Mouse (Mus musculus): ENCODE results near the gene Rack1. TPM values are rescaled to one million over a fixed set of nuclear protein-coding genes. Genes with fewer than 3 reads are reported as not detected.

Gene Rack1
- total and polyA plus RNA-seq, 2 experiments from 2014 or later = 368 to 1,021 TPM

- 31% methylated on average over 17 of the region's 17 CpGs for WGBS
- no peak overlapping the region for H3K4me3 ChIP-seq (ENCODE audit: low read depth, low read length)
- no peak overlapping the region for H3K9ac ChIP-seq
- DNase-seq (peak; percentile 85), ATAC-seq (peak; percentile 64)
- TF ChIP-seq CTCF (IDR thresholded peaks at IDR 0.05; ENCODE audit: low read depth) = peak; percentile 71
- peak overlapping the region; percentile 32 for H3K4me2 ChIP-seq (ENCODE audit: low read depth)
- H3K27me3 ChIP-seq (ENCODE audit: insufficient read depth, low read length) = no peaks in the 10 kb centered on the region
- 0 out of 2 replicates have a peak, but pooled peaks cover 5% of the 10 kb centered on the region for H3K4me1 ChIP-seq (ENCODE audit: insufficient read depth)
- no peaks in the 10 kb centered on the region for H3K9me3 ChIP-seq (ENCODE audit: low read length)
- H3K36me3 ChIP-seq (ENCODE audit: insufficient read depth) = no peaks in the 10 kb centered on the region
- no peak overlapping the region for H3K27ac ChIP-seq (ENCODE audit: low read depth, low read length)
Measured at GRCm38 (mm10) chr11:48774443-48775298, 25.5 kb upstream of the Rack1 start.

GRCm38 (mm10) chr11:48775483-48775882, 24.6 kb upstream of the Rack1 start:
- Histone ChIP-seq H3K4me1 (ENCODE audit: insufficient read depth) (0 out of 2 replicates have a peak, but pooled peaks cover 5% of the 10 kb centered on the region), H3K9ac (no peak overlapping the region), H3K4me3 (ENCODE audit: low read depth, low read length) (no peak overlapping the region), H3K36me3 (ENCODE audit: insufficient read depth) (no peaks in the 10 kb centered on the region), H3K27ac (ENCODE audit: low read depth, low read length) (no peak overlapping the region), H3K4me2 (ENCODE audit: low read depth) (peak overlapping the region; percentile 30; the same call in 1 of the 2 replicates), H3K27me3 (ENCODE audit: insufficient read depth, low read length) (no peaks in the 10 kb centered on the region), H3K9me3 (ENCODE audit: low read length) (no peaks in the 10 kb centered on the region)
- TF ChIP-seq CTCF (IDR thresholded peaks at IDR 0.05; ENCODE audit: low read depth) = peak; percentile 73
- ATAC-seq (peak; percentile 71), DNase-seq (peak; percentile 88)
- WGBS = 2% methylated on average over 7 of the region's 7 CpGs

- peak; percentile 28; the same call in 1 of the 2 replicates for TF ChIP-seq CTCF (IDR thresholded peaks at IDR 0.05; ENCODE audit: low read depth)
- Histone ChIP-seq H3K27me3 (ENCODE audit: insufficient read depth, low read length) (no peaks in the 10 kb centered on the region), H3K36me3 (ENCODE audit: insufficient read depth) (no peaks in the 10 kb centered on the region), H3K9ac (no peak overlapping the region), H3K4me3 (ENCODE audit: low read depth, low read length) (no peak overlapping the region), H3K4me2 (ENCODE audit: low read depth) (no peak overlapping the region), H3K4me1 (ENCODE audit: insufficient read depth) (0 out of 2 replicates have a peak, but pooled peaks cover 5% of the 10 kb centered on the region), H3K27ac (ENCODE audit: low read depth, low read length) (no peak overlapping the region), H3K9me3 (ENCODE audit: low read length) (no peaks in the 10 kb centered on the region)
- DNase-seq (no peak), ATAC-seq (no peak)
- 44% methylated on average over 9 of the region's 9 CpGs for WGBS
Measured at GRCm38 (mm10) chr11:48776664-48777063, 23.5 kb upstream of the Rack1 start.

DNA sequence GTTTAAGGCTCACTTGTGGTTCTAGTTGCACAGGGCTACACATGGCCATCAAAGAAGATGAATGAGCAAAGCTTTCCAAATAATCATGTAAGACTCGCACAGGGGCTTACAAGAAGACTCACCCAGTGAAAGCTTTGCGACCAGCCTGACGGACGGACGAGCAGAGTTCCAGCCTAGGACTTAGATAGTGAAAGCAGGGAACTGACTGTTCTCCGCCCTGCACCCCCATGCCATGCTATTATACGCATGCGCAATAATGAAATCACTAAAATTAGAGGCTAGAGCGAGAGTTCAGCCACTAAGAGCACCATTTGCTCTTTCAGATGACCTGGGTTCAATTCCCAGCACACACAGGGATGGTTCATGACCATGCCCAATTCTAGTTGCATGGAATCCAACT, 22.8 kb upstream of the Rack1 start:
- no peak for ATAC-seq
- 0 out of 2 replicates have a peak, but pooled peaks cover 5% of the 10 kb centered on the region for H3K4me1 ChIP-seq (ENCODE audit: insufficient read depth)
- H3K9ac ChIP-seq = no peak overlapping the region
- H3K4me3 ChIP-seq (ENCODE audit: low read depth, low read length) = no peak overlapping the region
- WGBS = 92% methylated on average over 9 of the region's 9 CpGs
- H3K9me3 ChIP-seq (ENCODE audit: low read length) = no peaks in the 10 kb centered on the region
- H3K4me2 ChIP-seq (ENCODE audit: low read depth) = no peak overlapping the region
- no peak for DNase-seq
- H3K36me3 ChIP-seq (ENCODE audit: insufficient read depth) = no peaks in the 10 kb centered on the region
- no peaks in the 10 kb centered on the region for H3K27me3 ChIP-seq (ENCODE audit: insufficient read depth, low read length)
- no peak for TF ChIP-seq CTCF (IDR thresholded peaks at IDR 0.05; ENCODE audit: low read depth)
- no peak overlapping the region for H3K27ac ChIP-seq (ENCODE audit: low read depth, low read length)

GRCm38 (mm10) chr11:48779450-48779849, 20.7 kb upstream of the Rack1 start:
- Histone ChIP-seq H3K27me3 (ENCODE audit: insufficient read depth, low read length) (no peaks in the 10 kb centered on the region), H3K4me2 (ENCODE audit: low read depth) (no peak overlapping the region), H3K36me3 (ENCODE audit: insufficient read depth) (no peaks in the 10 kb centered on the region), H3K4me3 (ENCODE audit: low read depth, low read length) (no peak overlapping the region), H3K27ac (ENCODE audit: low read depth, low read length) (no peak overlapping the region), H3K9ac (no peak overlapping the region), H3K9me3 (ENCODE audit: low read length) (no peaks in the 10 kb centered on the region), H3K4me1 (ENCODE audit: insufficient read depth) (0 out of 2 replicates have a peak, but pooled peaks cover 2% of the 10 kb centered on the region)
- TF ChIP-seq CTCF (IDR thresholded peaks at IDR 0.05; ENCODE audit: low read depth) = peak; percentile 38; the same call in 1 of the 2 replicates
- 31% methylated on average over 7 of the region's 7 CpGs for WGBS
- ATAC-seq = no peak
- no peak for DNase-seq

GRCm38 (mm10) chr11:48782243-48782642, 17.9 kb upstream of the Rack1 start:
- ATAC-seq = no peak
- H3K4me3 ChIP-seq (ENCODE audit: low read depth, low read length) = no peak overlapping the region
- no peaks in the 10 kb centered on the region for H3K4me1 ChIP-seq (ENCODE audit: insufficient read depth)
- H3K9ac ChIP-seq = no peak overlapping the region
- H3K4me2 ChIP-seq (ENCODE audit: low read depth) = no peak overlapping the region
- TF ChIP-seq CTCF (IDR thresholded peaks at IDR 0.05; ENCODE audit: low read depth) = no peak
- 94% methylated on average over 4 of the region's 4 CpGs for WGBS
- no peak overlapping the region for H3K27ac ChIP-seq (ENCODE audit: low read depth, low read length)
- no peaks in the 10 kb centered on the region for H3K9me3 ChIP-seq (ENCODE audit: low read length)
- no peaks in the 10 kb centered on the region for H3K27me3 ChIP-seq (ENCODE audit: insufficient read depth, low read length)
- no peak for DNase-seq
- H3K36me3 ChIP-seq (ENCODE audit: insufficient read depth) = no peaks in the 10 kb centered on the region

Measured in forebrain, postnatal 0 days (tissue).